Mouse (Mus musculus) liver, embryonic 11.5 days (tissue): Measurements from ENCODE around the gene Ston2. TPM values are rescaled to one million over a fixed set of nuclear protein-coding genes. Genes with fewer than 3 reads are reported as not detected.

Source experiments
- ATAC-seq: fragments of 200-750 bp; cut with Nextera tagmentation; replicated peaks from 2 replicates; pipeline ENCODE4 v1.8.0; 2017; ENCODE audit warnings: moderate number of reproducible peaks, mild to moderate bottlenecking, moderate TSS enrichment, moderate library complexity; ENCODE audit not compliant: low FRiP score
- DNase-seq: peaks from one replicate; pipeline ENCODE4 v3.0.0-alpha.2; 2017; ENCODE audit warnings: low spot score
- H3K27ac ChIP-seq: fragments of 300-500 bp; sonication (generic); 2 replicates; pipeline ENCODE4 v1.5.1; 2014; ENCODE audit warnings: mild to moderate bottlenecking, low read depth, low read length, control low read depth
- H3K27me3 ChIP-seq: fragments of 300-500 bp; sonication (generic); replicated peaks from 2 replicates; pipeline ENCODE4 v1.6.1; 2014; ENCODE audit warnings: low read length, mixed read lengths; ENCODE audit not compliant: control insufficient read depth, insufficient read depth
- H3K36me3 ChIP-seq: fragments of 300-500 bp; sonication (generic); 2 replicates; pipeline ENCODE4 v1.6.1; 2014; ENCODE audit warnings: mild to moderate bottlenecking, low read length, moderate library complexity, mixed read lengths; ENCODE audit not compliant: control insufficient read depth, insufficient read depth
- H3K4me1 ChIP-seq: fragments of 300-500 bp; sonication (generic); replicated peaks from 2 replicates; pipeline ENCODE4 v1.6.1; 2014; ENCODE audit warnings: low read length, mixed read lengths; ENCODE audit not compliant: control insufficient read depth, insufficient read depth
- H3K4me2 ChIP-seq: fragments of 300-500 bp; sonication (generic); 2 replicates; pipeline ENCODE4 v1.6.1; 2014; ENCODE audit warnings: mild to moderate bottlenecking, control low read depth, moderate library complexity
- H3K4me3 ChIP-seq: fragments of 300-500 bp; sonication (generic); 2 replicates; pipeline ENCODE4 v1.5.1; 2014; ENCODE audit warnings: low read depth, low read length, control low read depth
- H3K9ac ChIP-seq: fragments of 300-500 bp; sonication (generic); 2 replicates; pipeline ENCODE4 v1.6.1; 2014; ENCODE audit warnings: low read depth, low read length, control low read depth
- H3K9me3 ChIP-seq: fragments of 300-500 bp; sonication (generic); 2 replicates; pipeline ENCODE4 v1.6.1; 2016; ENCODE audit warnings: low read length, inconsistent platforms, mixed read lengths; ENCODE audit not compliant: control insufficient read depth
- WGBS: fragments of 180-500 bp; shearing (Covaris S2); extraction: QIAGEN DNeasy Blood & Tissue Kit; methylation state at CpG from one replicate; pipeline ENCODE4 v1.1.7; 2014; 5-methylcytosine and 5-hydroxymethylcytosine counted together
- polyA plus RNA-seq: library from polyadenylated mRNA; unstranded; fragments of >200 nt; fragmentation: Nextera tagmentation; extraction: Ambion mirVana; gene quantifications from 2 replicates; pipeline ENCODE4 v1.2.1, GENCODE M21; 2014

The Ston2 gene
- polyA plus RNA-seq, 1 experiment from 2014 or later: 29.1 TPM

GRCm38 (mm10) chr12:91808911-91809310, 20.7 kb upstream of the Ston2 start:
- Histone ChIP-seq H3K4me2 (no peak overlapping the region), H3K4me1 (no peaks in the 10 kb centered on the region)

GRCm38 (mm10) chr12:91807761-91808160, 19.6 kb upstream of the Ston2 start:
- Histone ChIP-seq H3K36me3 (peaks cover 25% of the 10 kb centered on the region; the same call in 1 of the 2 replicates), H3K27me3 (no peaks in the 10 kb centered on the region), H3K27ac (no peak overlapping the region), H3K4me2 (no peak overlapping the region), H3K9me3 (no peaks in the 10 kb centered on the region), H3K4me1 (no peaks in the 10 kb centered on the region), H3K9ac (no peak overlapping the region), H3K4me3 (no peak overlapping the region)
- ATAC-seq (0 out of 2 replicates have a peak, but pooled peaks have one; percentile 29), DNase-seq (no peak)
- WGBS: 68% methylated on average over 6 of the region's 6 CpGs

More at GRCm38 (mm10) chr12:91808911-91809310, 20.7 kb upstream of the Ston2 start:
- Histone ChIP-seq H3K9me3 (no peaks in the 10 kb centered on the region), H3K9ac (no peak overlapping the region), H3K27me3 (no peaks in the 10 kb centered on the region), H3K27ac (no peak overlapping the region), H3K4me3 (no peak overlapping the region), H3K36me3 (peaks cover 33% of the 10 kb centered on the region; the same call in 1 of the 2 replicates)
- no peak for ATAC-seq
- WGBS: 92% methylated on average over 8 of the region's 8 CpGs
- DNase-seq: no peak

- Histone ChIP-seq H3K4me1 (no peaks in the 10 kb centered on the region), H3K4me3 (no peak overlapping the region), H3K36me3 (peaks cover 22% of the 10 kb centered on the region; the same call in 1 of the 2 replicates), H3K27ac (no peak overlapping the region), H3K9ac (no peak overlapping the region), H3K9me3 (no peaks in the 10 kb centered on the region), H3K27me3 (no peaks in the 10 kb centered on the region), H3K4me2 (no peak overlapping the region)
- no peak for DNase-seq
- WGBS: 80% methylated on average over 11 of the region's 11 CpGs
- no peak for ATAC-seq
Observed at GRCm38 (mm10) chr12:91807095-91807494, 18.9 kb upstream of the Ston2 start.

GRCm38 (mm10) chr12:91804262-91804661, 16.1 kb upstream of the Ston2 start:
- Histone ChIP-seq H3K4me3 (no peak overlapping the region), H3K36me3 (peaks cover 4% of the 10 kb centered on the region; the same call in 1 of the 2 replicates), H3K9me3 (no peaks in the 10 kb centered on the region), H3K9ac (no peak overlapping the region), H3K4me1 (peaks cover 3% of the 10 kb centered on the region; the same call in 1 of the 2 replicates), H3K27ac (no peak overlapping the region), H3K4me2 (no peak overlapping the region), H3K27me3 (no peaks in the 10 kb centered on the region)
- no peak for DNase-seq
- WGBS: 78% methylated on average over 3 of the region's 3 CpGs
- no peak for ATAC-seq

GRCm38 (mm10) chr12:91803207-91803932, 15.2 kb upstream of the Ston2 start:
- H3K27me3 ChIP-seq: no peaks in the 10 kb centered on the region
- DNase-seq (no peak), ATAC-seq (no peak)
- WGBS: 86% methylated on average over 13 of the region's 13 CpGs
- H3K9me3 ChIP-seq: no peaks in the 10 kb centered on the region
- H3K9ac ChIP-seq: no peak overlapping the region
- H3K36me3 ChIP-seq: peaks cover 1% of the 10 kb centered on the region; the same call in 1 of the 2 replicates
- H3K4me3 ChIP-seq: no peak overlapping the region
- H3K4me1 ChIP-seq: peaks cover 3% of the 10 kb centered on the region; the same call in 1 of the 2 replicates
- H3K4me2 ChIP-seq: no peak overlapping the region
- no peak overlapping the region for H3K27ac ChIP-seq

GRCm38 (mm10) chr12:91802586-91803206, 14.5 kb upstream of the Ston2 start:
- no peak overlapping the region for H3K27ac ChIP-seq
- peaks cover 3% of the 10 kb centered on the region; the same call in 1 of the 2 replicates for H3K4me1 ChIP-seq
- WGBS: 83% methylated on average over 12 of the region's 12 CpGs
- DNase-seq (no peak), ATAC-seq (no peak)
- no peaks in the 10 kb centered on the region for H3K27me3 ChIP-seq
- H3K4me2 ChIP-seq: no peak overlapping the region
- H3K9me3 ChIP-seq: no peaks in the 10 kb centered on the region
- H3K36me3 ChIP-seq: no peaks in the 10 kb centered on the region
- H3K9ac ChIP-seq: no peak overlapping the region
- no peak overlapping the region for H3K4me3 ChIP-seq

- Histone ChIP-seq H3K27me3 (no peaks in the 10 kb centered on the region), H3K4me2 (no peak overlapping the region), H3K9ac (no peak overlapping the region), H3K4me1 (peaks cover 3% of the 10 kb centered on the region; the same call in 1 of the 2 replicates), H3K36me3 (no peaks in the 10 kb centered on the region), H3K27ac (no peak overlapping the region), H3K4me3 (no peak overlapping the region), H3K9me3 (no peaks in the 10 kb centered on the region)
- DNase-seq (no peak), ATAC-seq (peak; percentile 32; the same call in 1 of the 2 replicates)
- 55% methylated on average over 6 of the region's 6 CpGs for WGBS
Observed at GRCm38 (mm10) chr12:91800861-91801385, 12.7 kb upstream of the Ston2 start.

- no peaks in the 10 kb centered on the region for H3K36me3 ChIP-seq
- H3K27ac ChIP-seq: no peak overlapping the region
- WGBS: 64% methylated on average over 12 of the region's 12 CpGs
Observed at GRCm38 (mm10) chr12:91799821-91800335, 11.7 kb upstream of the Ston2 start.

More at GRCm38 (mm10) chr12:91799821-91800335, 11.7 kb upstream of the Ston2 start:
- Histone ChIP-seq H3K4me2 (no peak overlapping the region), H3K4me1 (peaks cover 3% of the 10 kb centered on the region; the same call in 1 of the 2 replicates), H3K9me3 (no peaks in the 10 kb centered on the region), H3K9ac (no peak overlapping the region), H3K27me3 (no peaks in the 10 kb centered on the region), H3K4me3 (no peak overlapping the region)
- DNase-seq: no peak
- no peak for ATAC-seq
